Mouse (Mus musculus) urinary bladder, postnatal 14 days (tissue): ENCODE data around the gene Ears2.
"Not testable (repeated sequence)": the region's sequence is repeated elsewhere in the genome, so short reads cannot be mapped to it uniquely, and the experiment has no call there.

ENCODE experiments used
- DNase-seq: peaks from one replicate; pipeline ENCODE4 v3.0.0; 2021; ENCODE audit warnings: low spot score

Gene Ears2

GRCm38 (mm10) chr7:122066945-122067516, at the start of gene Ears2, which contains the start of gene Ubfd1:
Gene Ears2 (minus strand): TSS chr7:122067263.
Gene Ubfd1 (plus strand): TSS chr7:122067175.
- DNase-seq = peak; percentile 95

- DNase-seq = no peak
Measured at GRCm38 (mm10) chr7:122108206-122108605, 41.1 kb upstream of the Ears2 start.

- DNase-seq = peak; percentile 84
Measured at GRCm38 (mm10) chr7:122101747-122102244, 34.7 kb upstream of the Ears2 start, which contains the start of gene Ndufab1. Gene Ndufab1 (minus strand): TSS chr7:122101886.

GRCm38 (mm10) chr7:122101014-122101746, 34.1 kb upstream of the Ears2 start:
- not testable (repeated sequence) for DNase-seq

- peak; percentile 37 for DNase-seq
Measured at GRCm38 (mm10) chr7:122099222-122099621, 32.2 kb upstream of the Ears2 start.

- DNase-seq = no peak
Measured at GRCm38 (mm10) chr7:122098009-122098408, 30.9 kb upstream of the Ears2 start.

- no peak for DNase-seq
Measured at GRCm38 (mm10) chr7:122094564-122095330, 27.7 kb upstream of the Ears2 start.

GRCm38 (mm10) chr7:122087195-122087982, 20.3 kb upstream of the Ears2 start:
- no peak for DNase-seq

GRCm38 (mm10) chr7:122081071-122081470, 14.0 kb upstream of the Ears2 start:
- no peak for DNase-seq

GRCm38 (mm10) chr7:122079798-122080554, 12.9 kb upstream of the Ears2 start:
- no peak for DNase-seq

GRCm38 (mm10) chr7:122074374-122074773, 7.3 kb upstream of the Ears2 start:
- DNase-seq = no peak

- DNase-seq = peak; percentile 19
Measured at GRCm38 (mm10) chr7:122067517-122068381, 686 bp upstream of the Ears2 start.

- DNase-seq = no peak
Measured at GRCm38 (mm10) chr7:122066102-122066944, 740 bp downstream of the Ears2 start.

- DNase-seq = no peak
Measured at GRCm38 (mm10) chr7:122065656-122066055, 1.4 kb downstream of the Ears2 start.

- no peak for DNase-seq
Measured at GRCm38 (mm10) chr7:122056633-122057032, 10.4 kb downstream of the Ears2 start.

GRCm38 (mm10) chr7:122050834-122051233, 16.2 kb downstream of the Ears2 start:
- no peak for DNase-seq

- DNase-seq = no peak
Measured at GRCm38 (mm10) chr7:122048191-122048590, 18.9 kb downstream of the Ears2 start.

GRCm38 (mm10) chr7:122046813-122047212, 20.2 kb downstream of the Ears2 start:
- no peak for DNase-seq

GRCm38 (mm10) chr7:122045711-122046110, 21.4 kb downstream of the Ears2 start:
- DNase-seq = no peak
